Mouse (Mus musculus): ENCODE data around the gene Sdr9c7. TPM values are rescaled to one million over a fixed set of nuclear protein-coding genes. Genes with fewer than 3 reads are reported as not detected.

The Sdr9c7 gene
- total RNA-seq (2012; rRNA removed) (not detected in 2 replicates), polyA plus RNA-seq (2012; ENCODE audit: insufficient read depth in 1 of 2, insufficient read length in 2 of 2, low read depth in 1 of 2, low replicate concordance in 2 of 2, missing spikeins in 1 of 2) (not detected)

DNA sequence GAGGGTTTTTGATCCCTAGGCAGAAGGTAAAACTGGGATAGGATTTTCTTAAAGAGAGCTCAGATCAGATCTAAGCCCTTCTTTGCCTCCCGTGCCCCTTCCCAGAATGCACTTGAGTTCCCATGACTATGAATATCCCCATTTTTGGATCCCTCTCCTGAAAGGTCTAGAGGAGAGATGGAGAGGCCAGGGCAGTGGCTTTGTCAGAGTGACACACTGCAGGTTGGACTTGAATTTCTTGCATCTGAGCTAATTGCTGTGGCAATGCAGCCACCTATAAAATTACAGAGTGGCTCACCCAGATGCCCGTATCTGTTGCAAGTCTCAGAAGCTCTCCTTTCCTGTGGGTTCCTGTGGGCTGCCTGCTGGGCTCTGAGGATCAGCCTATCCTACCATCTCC lies at the start of gene Sdr9c7:
TSS of gene Sdr9c7 (plus strand) at position 301 of the 400 bp plus-strand sequence.
- no peaks in the 10 kb centered on the region for H3K9me3 ChIP-seq (replicated peaks; ENCODE audit: insufficient read depth, low read length)
- H3K27ac ChIP-seq (ENCODE audit: control insufficient read depth, low read depth, low read length): no peak within 1 kb of the TSS
- no peaks in the 10 kb centered on the region for H3K79me2 ChIP-seq (ENCODE audit: control insufficient read depth, insufficient read depth, low read length, poor library complexity)
- no peaks in the 10 kb centered on the region for H3K4me1 ChIP-seq (ENCODE audit: control insufficient read depth in 1 of 2, insufficient read depth in 2 of 2, low read length in 2 of 2)
- peaks cover 20% of the 10 kb centered on the region in 2 experiments for H3K27me3 ChIP-seq (ENCODE audit: control insufficient read depth in 1 of 2, insufficient read depth in 2 of 2, low read length in 2 of 2)
- TF ChIP-seq MAZ (IDR thresholded peaks at IDR 0.05; ENCODE audit: low read depth, low read length) (no peak), RCOR1 (IDR thresholded peaks at IDR 0.05; ENCODE audit: low read depth, low read length) (no peak), KAT2A (conservative IDR thresholded peaks at IDR 0.05; ENCODE audit: low read depth, low read length) (no peak), POLR2AphosphoS5 (IDR thresholded peaks at IDR 0.05; ENCODE audit: borderline replicate concordance, low read depth, low read length) (no peak), MXI1 (IDR thresholded peaks at IDR 0.05; ENCODE audit: low read depth, low read length) (no peak), E2F4 (IDR thresholded peaks at IDR 0.05; ENCODE audit: borderline replicate concordance, low read depth, low read length) (no peak), SIN3A (IDR thresholded peaks at IDR 0.05; ENCODE audit: low read length) (no peak), SMC3 (IDR thresholded peaks at IDR 0.05; ENCODE audit: low read depth, low read length) (no peak), GATA1 (IDR thresholded peaks at IDR 0.05; ENCODE audit: low read depth, low read length) (no peak), ZC3H11A (IDR thresholded peaks at IDR 0.05; ENCODE audit: low read depth, low read length) (no peak), NRF1 (IDR thresholded peaks at IDR 0.05; ENCODE audit: insufficient read depth, low read depth, low read length, poor library complexity, severe bottlenecking) (no peak), BHLHE40 (IDR thresholded peaks at IDR 0.05; ENCODE audit: borderline replicate concordance, low read depth, low read length) (no peak), MYC (IDR thresholded peaks at IDR 0.05; ENCODE audit: low read depth, low read length) (no peak), CHD1 (IDR thresholded peaks at IDR 0.05; ENCODE audit: low read depth, low read length) (no peak)
- H3K36me3 ChIP-seq (ENCODE audit: control insufficient read depth in 1 of 2, insufficient read depth in 2 of 2, low read length in 2 of 2): no peaks in the 10 kb centered on the region
- DNase-seq (ENCODE audit: low read depth, low spot score): no peak
- H3K9ac ChIP-seq (ENCODE audit: control insufficient read depth, low read depth, low read length, poor library complexity, severe bottlenecking): no peak within 1 kb of the TSS
- no peak within 1 kb of the TSS for H3K4me3 ChIP-seq (ENCODE audit: control insufficient read depth in 1 of 2, insufficient read depth in 1 of 2, low read depth in 2 of 2, low read length in 2 of 2)

DNA sequence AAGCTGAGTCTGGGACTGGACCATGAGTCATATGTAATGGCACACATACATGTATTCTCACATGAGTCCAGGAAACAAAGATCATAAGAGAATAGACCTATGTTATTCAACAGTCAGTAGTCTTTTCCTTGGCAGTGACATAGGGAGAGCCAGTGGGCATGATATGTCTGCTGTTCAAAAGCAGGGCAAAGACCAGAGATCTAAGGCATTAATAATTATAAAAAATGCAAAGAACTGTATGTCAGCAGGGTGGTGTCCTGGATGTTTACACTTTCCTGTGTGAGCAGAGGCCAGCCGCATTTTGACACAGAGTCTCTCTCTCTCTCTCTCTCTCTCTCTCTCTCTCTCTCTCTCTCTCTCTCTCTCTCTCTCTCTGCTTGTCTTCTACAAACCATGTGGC lies 48.7 kb upstream of the Sdr9c7 start, which contains the start of gene Rdh19:
TSS of gene Rdh19 (plus strand) at position 301 of the 400 bp plus-strand sequence.
- Histone ChIP-seq H3K27ac (ENCODE audit: control insufficient read depth, low read depth, low read length) (no peak within 1 kb of the TSS), H3K9ac (ENCODE audit: control insufficient read depth, low read depth, low read length, poor library complexity, severe bottlenecking) (no peak within 1 kb of the TSS), H3K9me3 (replicated peaks; ENCODE audit: insufficient read depth, low read length) (no peaks in the 10 kb centered on the region), H3K4me3 (ENCODE audit: control insufficient read depth in 1 of 2, insufficient read depth in 1 of 2, low read depth in 2 of 2, low read length in 2 of 2) (no peak within 1 kb of the TSS), H3K36me3 (ENCODE audit: control insufficient read depth in 1 of 2, insufficient read depth in 2 of 2, low read length in 2 of 2) (no peaks in the 10 kb centered on the region), H3K4me1 (ENCODE audit: control insufficient read depth in 1 of 2, insufficient read depth in 2 of 2, low read length in 2 of 2) (no peaks in the 10 kb centered on the region), H3K79me2 (ENCODE audit: control insufficient read depth, insufficient read depth, low read length, poor library complexity) (no peaks in the 10 kb centered on the region), H3K27me3 (ENCODE audit: control insufficient read depth in 1 of 2, insufficient read depth in 2 of 2, low read length in 2 of 2) (no peaks in the 10 kb centered on the region; a peak in 1 of 4 replicates)
- TF ChIP-seq MXI1 (IDR thresholded peaks at IDR 0.05; ENCODE audit: low read depth, low read length) (no peak), MAZ (IDR thresholded peaks at IDR 0.05; ENCODE audit: low read depth, low read length) (no peak)
- no peak for DNase-seq (ENCODE audit: low read depth, low spot score)

- peaks cover 4 to 8% of the 10 kb centered on the region in 2 experiments; a peak in 3 of 4 replicates for H3K27me3 ChIP-seq (ENCODE audit: control insufficient read depth in 1 of 2, insufficient read depth in 2 of 2, low read length in 2 of 2)
- DNase-seq (ENCODE audit: low read depth, low spot score): no peak
- no peaks in the 10 kb centered on the region for H3K4me1 ChIP-seq (ENCODE audit: control insufficient read depth in 1 of 2, insufficient read depth in 2 of 2, low read length in 2 of 2)
- H3K4me3 ChIP-seq (ENCODE audit: control insufficient read depth in 1 of 2, insufficient read depth in 1 of 2, low read depth in 2 of 2, low read length in 2 of 2): no peak overlapping the region
- H3K79me2 ChIP-seq (ENCODE audit: control insufficient read depth, insufficient read depth, low read length, poor library complexity): no peaks in the 10 kb centered on the region
- H3K27ac ChIP-seq (ENCODE audit: control insufficient read depth, low read depth, low read length): no peak overlapping the region
- H3K36me3 ChIP-seq (ENCODE audit: control insufficient read depth in 1 of 2, insufficient read depth in 2 of 2, low read length in 2 of 2): no peaks in the 10 kb centered on the region
- H3K9me3 ChIP-seq (replicated peaks; ENCODE audit: insufficient read depth, low read length): no peaks in the 10 kb centered on the region
- H3K9ac ChIP-seq (ENCODE audit: control insufficient read depth, low read depth, low read length, poor library complexity, severe bottlenecking): no peak overlapping the region
- TF ChIP-seq MYC (IDR thresholded peaks at IDR 0.05; ENCODE audit: low read depth, low read length) (no peak), ZC3H11A (IDR thresholded peaks at IDR 0.05; ENCODE audit: low read depth, low read length) (no peak), EP300 (IDR thresholded peaks at IDR 0.05; ENCODE audit: low read depth in 1 of 2, low read length in 2 of 2) (no peak), RAD21 (IDR thresholded peaks at IDR 0.05; ENCODE audit: low read depth, low read length) (no peak), USF2 (IDR thresholded peaks at IDR 0.05; ENCODE audit: borderline replicate concordance in 1 of 2, insufficient read depth in 1 of 2, low read depth in 1 of 2, low read length in 2 of 2) (no peak), CTCF (IDR thresholded peaks at IDR 0.05 in 2 of 3, conservative IDR thresholded peaks at IDR 0.05 in 1 of 3; ENCODE audit: control insufficient read depth in 1 of 3, insufficient read depth in 1 of 3, low read depth in 2 of 3, low read length in 3 of 3, poor library complexity in 1 of 3, severe bottlenecking in 1 of 3) (no peak), TAL1 (IDR thresholded peaks at IDR 0.05; ENCODE audit: low read length) (no peak), NRF1 (IDR thresholded peaks at IDR 0.05; ENCODE audit: insufficient read depth, low read depth, low read length, poor library complexity, severe bottlenecking) (no peak), MEF2A (IDR thresholded peaks at IDR 0.05; ENCODE audit: extremely low read depth, insufficient replicate concordance, low read depth, low read length, poor library complexity, severe bottlenecking) (no peak), POLR2AphosphoS2 (IDR thresholded peaks at IDR 0.05; ENCODE audit: low read length) (no peak), JUND (IDR thresholded peaks at IDR 0.05; ENCODE audit: low read depth, low read length) (no peak), CHD2 (IDR thresholded peaks at IDR 0.05; ENCODE audit: low read length) (no peak), ZMIZ1 (IDR thresholded peaks at IDR 0.05; ENCODE audit: low read depth, low read length) (no peak), ZNF384 (IDR thresholded peaks at IDR 0.05; ENCODE audit: low read depth, low read length) (no peak), KAT2A (conservative IDR thresholded peaks at IDR 0.05; ENCODE audit: low read depth, low read length) (no peak)
These were observed 41.9 kb upstream of the Sdr9c7 start for GRCm38 (mm10) chr10:127856376-127856775.
